Mouse (Mus musculus) myocyte (in vitro differentiated cells): ENCODE results near the gene Nfya.

Source experiments
- CEBPB ChIP-seq: IDR thresholded peaks from 2 replicates; pipeline ENCODE4 v1.6.1; 2011; ENCODE audit warnings: mild to moderate bottlenecking, moderate library complexity; ENCODE audit not compliant: poor library complexity, insufficient read depth, severe bottlenecking
- E2F4 ChIP-seq: IDR thresholded peaks from one replicate; pipeline ENCODE4 v1.6.1; 2011; ENCODE audit warnings: mild to moderate bottlenecking, control low read depth, moderate library complexity; ENCODE audit not compliant: insufficient read depth
- POLR2A ChIP-seq: IDR thresholded peaks from one replicate; pipeline ENCODE4 v1.6.1; 2011; ENCODE audit warnings: low read depth, mild to moderate bottlenecking, control low read depth, moderate library complexity; ENCODE audit not compliant: insufficient read length
- POLR2AphosphoS2 ChIP-seq: IDR thresholded peaks from one replicate; pipeline ENCODE4 v1.6.1; 2011; ENCODE audit warnings: low read depth, control low read depth; ENCODE audit not compliant: insufficient read length
- TCF12 ChIP-seq: IDR thresholded peaks from one replicate; pipeline ENCODE4 v1.6.1; 2011; ENCODE audit warnings: mild to moderate bottlenecking, control low read depth; ENCODE audit not compliant: poor library complexity, insufficient read depth, severe bottlenecking
- TCF3 ChIP-seq: IDR thresholded peaks from one replicate; pipeline ENCODE4 v1.6.1; 2011; ENCODE audit warnings: low read depth, control low read depth; ENCODE audit not compliant: insufficient read length
- USF1 ChIP-seq: IDR thresholded peaks from one replicate; pipeline ENCODE4 v1.6.1; 2011; ENCODE audit warnings: low read depth, mild to moderate bottlenecking, control low read depth, moderate library complexity

- TF ChIP-seq USF1 (no peak), POLR2A (no peak), TCF12 (no peak), TCF3 (no peak), E2F4 (no peak), CEBPB (no peak), POLR2AphosphoS2 (no peak)
These were observed 9.1 kb upstream of the Nfya start for GRCm38 (mm10) chr17:48418781-48419180.
